Mouse (Mus musculus) liver, adult 2 months (tissue): ENCODE results near the gene Trmt5. TPM values are rescaled to one million over a fixed set of nuclear protein-coding genes. Genes with fewer than 3 reads are reported as not detected.

ENCODE experiments used
- DNase-seq: peaks from one replicate; pipeline ENCODE4 v3.0.0-alpha.2; 2011; ENCODE audit warnings: low read depth, low spot score; ENCODE audit errors: extremely low read depth
- H3K27ac ChIP-seq: fragments of 200-500 bp; replicated peaks from 2 replicates; pipeline ENCODE4 v1.5.1; 2012; ENCODE audit warnings: low read depth, mild to moderate bottlenecking, control low read depth, inconsistent platforms, low read length; ENCODE audit not compliant: insufficient read depth
- H3K27me3 ChIP-seq: fragments of 200-500 bp; 2 replicates; pipeline ENCODE4 v1.6.1; 2012; ENCODE audit warnings: mild to moderate bottlenecking, moderate library complexity, low read length, inconsistent platforms; ENCODE audit not compliant: control insufficient read depth, insufficient read depth
- H3K36me3 ChIP-seq: fragments of 200-500 bp; 2 replicates; pipeline ENCODE4 v1.6.1; 2012; ENCODE audit warnings: low read length, inconsistent platforms; ENCODE audit not compliant: control insufficient read depth, insufficient read depth
- H3K4me1 ChIP-seq: fragments of 200-500 bp; 2 replicates; pipeline ENCODE4 v1.6.1; 2011; ENCODE audit warnings: low read length; ENCODE audit not compliant: control insufficient read depth, insufficient read depth
- H3K4me3 ChIP-seq: fragments of 200-500 bp; 2 replicates; pipeline ENCODE4 v1.5.1; 2011; ENCODE audit warnings: low read depth, mild to moderate bottlenecking, control low read depth, low read length, moderate library complexity; ENCODE audit not compliant: insufficient read depth
- H3K79me2 ChIP-seq: fragments of 200-500 bp; 2 replicates; pipeline ENCODE4 v1.6.1; 2012; ENCODE audit warnings: inconsistent platforms, mild to moderate bottlenecking, low read length, moderate library complexity; ENCODE audit not compliant: control insufficient read depth, insufficient read depth
- H3K9ac ChIP-seq: fragments of 200-500 bp; 2 replicates; pipeline ENCODE4 v1.6.1; 2012; ENCODE audit warnings: low read depth, mild to moderate bottlenecking, control low read depth, inconsistent platforms, low read length
- CTCF ChIP-seq: fragments of 200-500 bp; IDR thresholded peaks from 2 replicates; pipeline ENCODE4 v1.5.1; 2011; ENCODE audit warnings: low read depth, low read length, control low read depth
- POLR2A ChIP-seq: fragments of 200-500 bp; IDR thresholded peaks from 2 replicates; pipeline ENCODE4 v1.6.1; 2011; ENCODE audit warnings: low read length, control low read depth; ENCODE audit not compliant: insufficient read depth; ENCODE audit errors: extremely low read depth
- WGBS: fragments of 180-500 bp; shearing (Covaris S2); methylation state at CpG from one replicate; pipeline ENCODE4 v1.1.7; 2018; 5-methylcytosine and 5-hydroxymethylcytosine counted together
- polyA plus RNA-seq: library from polyadenylated mRNA; depleted of rRNA; stranded (reverse); fragments of >200 nt; gene quantifications from 2 replicates; pipeline ENCODE4 v1.2.3, GENCODE M21; 2012
- total RNA-seq: library from RNA; depleted of rRNA; stranded (reverse); fragments of >200 nt; gene quantifications from 2 replicates; pipeline ENCODE4 v1.2.3, GENCODE M21; 2014

Trmt5 gene
- total and polyA plus RNA-seq, 2 experiments, result 2.5 to 8.4 TPM

- DNase-seq, result no peak
- TF ChIP-seq CTCF, result no peak
- TF ChIP-seq POLR2A, result no peak
- Histone ChIP-seq H3K4me1 (no peaks in the 10 kb centered on the region), H3K27ac (no peak overlapping the region), H3K9ac (no peak overlapping the region), H3K27me3 (no peaks in the 10 kb centered on the region), H3K79me2 (no peaks in the 10 kb centered on the region), H3K36me3 (peaks cover 3% of the 10 kb centered on the region; the same call in 1 of the 2 replicates), H3K4me3 (no peak overlapping the region)
- whole genome bisulfite sequencing, result 97% methylated on average over 1 of the region's 1 CpGs
These were observed 18.0 kb downstream of the Trmt5 start for GRCm38 (mm10) chr12:73268497-73268896.

- Histone ChIP-seq H3K27me3 (no peaks in the 10 kb centered on the region), H3K27ac (no peak overlapping the region), H3K79me2 (no peaks in the 10 kb centered on the region), H3K4me1 (no peaks in the 10 kb centered on the region), H3K4me3 (no peak overlapping the region), H3K36me3 (no peaks in the 10 kb centered on the region), H3K9ac (no peak overlapping the region)
- DNase-seq, result no peak
- no peak for TF ChIP-seq CTCF
- TF ChIP-seq POLR2A, result no peak
- 93% methylated on average over 1 of the region's 1 CpGs for WGBS
These were observed 19.9 kb downstream of the Trmt5 start for GRCm38 (mm10) chr12:73266597-73266996.

GRCm38 (mm10) chr12:73265381-73265978 is 21.0 kb downstream of the Trmt5 start:
- no peak for TF ChIP-seq POLR2A
- TF ChIP-seq CTCF, result no peak
- no peaks in the 10 kb centered on the region for H3K27me3 ChIP-seq
- no peak for DNase-seq
- H3K4me3 ChIP-seq, result no peak overlapping the region
- H3K4me1 ChIP-seq, result no peaks in the 10 kb centered on the region
- H3K27ac ChIP-seq, result no peak overlapping the region
- H3K9ac ChIP-seq, result no peak overlapping the region
- no peaks in the 10 kb centered on the region for H3K36me3 ChIP-seq
- WGBS, result 84% methylated on average over 3 of the region's 3 CpGs
- H3K79me2 ChIP-seq, result no peaks in the 10 kb centered on the region

GRCm38 (mm10) chr12:73260339-73260738 is 26.2 kb downstream of the Trmt5 start:
- no peak for DNase-seq
- no peak for TF ChIP-seq CTCF
- no peak for TF ChIP-seq POLR2A
- Histone ChIP-seq H3K4me3 (no peak overlapping the region), H3K4me1 (no peaks in the 10 kb centered on the region), H3K27me3 (no peaks in the 10 kb centered on the region), H3K79me2 (no peaks in the 10 kb centered on the region; the same call in 1 of the 2 replicates), H3K9ac (no peak overlapping the region), H3K36me3 (no peaks in the 10 kb centered on the region), H3K27ac (no peak overlapping the region)
- WGBS, result 100% methylated on average over 1 of the region's 1 CpGs

- TF ChIP-seq POLR2A (no peak), CTCF (no peak)
- WGBS, result 96% methylated on average over 6 of the region's 6 CpGs
- no peak overlapping the region for H3K9ac ChIP-seq
- no peaks in the 10 kb centered on the region for H3K4me1 ChIP-seq
- H3K27ac ChIP-seq, result no peak overlapping the region
- H3K36me3 ChIP-seq, result no peaks in the 10 kb centered on the region
- DNase-seq, result no peak
- no peak overlapping the region for H3K4me3 ChIP-seq
- H3K79me2 ChIP-seq, result no peaks in the 10 kb centered on the region; the same call in 1 of the 2 replicates
- no peaks in the 10 kb centered on the region for H3K27me3 ChIP-seq
These were observed 27.2 kb downstream of the Trmt5 start for GRCm38 (mm10) chr12:73259269-73259668.

GRCm38 (mm10) chr12:73255006-73255405 is 31.5 kb downstream of the Trmt5 start:
- TF ChIP-seq POLR2A (no peak), CTCF (no peak)
- H3K79me2 ChIP-seq, result no peaks in the 10 kb centered on the region
- H3K4me1 ChIP-seq, result no peaks in the 10 kb centered on the region
- no peak overlapping the region for H3K4me3 ChIP-seq
- no peak overlapping the region for H3K27ac ChIP-seq
- WGBS, result 86% methylated on average over 2 of the region's 2 CpGs
- H3K27me3 ChIP-seq, result no peaks in the 10 kb centered on the region
- H3K9ac ChIP-seq, result no peak overlapping the region
- H3K36me3 ChIP-seq, result no peaks in the 10 kb centered on the region
- DNase-seq, result no peak
